Mouse (Mus musculus): ENCODE data around the gene Cpt1b. TPM values are rescaled to one million over a fixed set of nuclear protein-coding genes. Genes with fewer than 3 reads are reported as not detected.
A peak's percentile ranks its signal among the peaks of the same experiment; 100 is the strongest.

The Cpt1b gene
- polyA plus RNA-seq, 1 experiment: 414 TPM

DNA sequence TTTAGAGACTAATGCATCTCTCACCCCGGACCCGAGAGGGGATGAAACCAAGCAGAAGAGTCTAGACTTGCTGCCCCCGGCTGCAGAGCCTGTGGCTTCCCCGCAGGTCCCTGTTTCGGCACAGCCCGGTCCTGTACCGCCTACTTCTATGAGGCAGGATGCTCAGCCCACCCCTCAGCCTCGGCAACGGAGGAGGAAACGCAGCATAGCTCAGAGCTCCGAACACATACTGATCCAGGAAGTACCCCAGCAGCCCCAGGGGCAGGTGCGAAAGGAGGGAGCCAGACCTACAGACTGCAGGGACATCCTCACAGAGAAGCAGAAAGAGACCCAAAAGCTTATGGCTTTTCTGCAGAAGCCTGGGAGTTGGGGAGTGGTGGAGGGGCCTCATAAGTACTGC lies 38.5 kb downstream of the Cpt1b start:
- TF ChIP-seq CTCF (IDR thresholded peaks at IDR 0.05; ENCODE audit: control insufficient read depth, insufficient read depth, insufficient replicate concordance, low read depth, low read length): no peak
- no peak for TF ChIP-seq POLR2A (IDR thresholded peaks at IDR 0.05; ENCODE audit: control insufficient read depth, low read depth, low read length)
- Histone ChIP-seq H3K4me1 (ENCODE audit: control insufficient read depth, insufficient read depth, low read length) (peaks cover 6% of the 10 kb centered on the region), H3K36me3 (ENCODE audit: control insufficient read depth, insufficient read depth, low read length) (no peaks in the 10 kb centered on the region), H3K27ac (ENCODE audit: control insufficient read depth, insufficient read depth, low read depth, low read length) (no peak overlapping the region), H3K27me3 (ENCODE audit: control insufficient read depth, insufficient read depth, low read length) (no peaks in the 10 kb centered on the region), H3K4me3 (ENCODE audit: control insufficient read depth, low read depth, low read length) (no peak overlapping the region)

DNA sequence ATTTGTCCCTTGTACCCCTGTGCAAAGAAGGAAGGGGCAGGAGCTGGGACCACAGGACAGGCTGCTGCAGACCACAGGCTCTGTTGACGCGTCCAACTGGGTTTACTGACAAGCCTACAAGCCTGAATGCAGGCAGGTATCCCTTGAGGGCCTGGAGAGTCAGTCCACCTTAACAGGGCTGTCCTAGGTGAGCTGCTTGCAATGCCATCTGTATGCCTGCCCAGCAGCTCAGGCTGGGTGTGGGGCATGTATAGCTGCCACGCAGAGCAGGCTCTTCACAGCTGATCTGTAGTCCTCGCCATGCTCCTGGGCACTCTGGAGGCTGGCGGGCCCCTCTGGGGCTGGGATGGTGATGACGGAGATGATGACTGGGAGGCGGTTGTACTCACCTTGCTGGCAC lies 41.0 kb downstream of the Cpt1b start, which contains the start of gene Klhdc7b:
TSS of gene Klhdc7b (plus strand) at position 301 of the 400 bp plus-strand sequence.
- no peaks in the 10 kb centered on the region for H3K36me3 ChIP-seq (ENCODE audit: control insufficient read depth, insufficient read depth, low read length)
- peaks cover 7% of the 10 kb centered on the region for H3K4me1 ChIP-seq (ENCODE audit: control insufficient read depth, insufficient read depth, low read length)
- no peaks in the 10 kb centered on the region for H3K27me3 ChIP-seq (ENCODE audit: control insufficient read depth, insufficient read depth, low read length)
- H3K4me3 ChIP-seq (ENCODE audit: control insufficient read depth, low read depth, low read length): no peak within 1 kb of the TSS
- H3K27ac ChIP-seq (ENCODE audit: control insufficient read depth, insufficient read depth, low read depth, low read length): no peak within 1 kb of the TSS
- TF ChIP-seq CTCF (IDR thresholded peaks at IDR 0.05; ENCODE audit: control insufficient read depth, insufficient read depth, insufficient replicate concordance, low read depth, low read length): no peak
- no peak for TF ChIP-seq POLR2A (IDR thresholded peaks at IDR 0.05; ENCODE audit: control insufficient read depth, low read depth, low read length)

DNA sequence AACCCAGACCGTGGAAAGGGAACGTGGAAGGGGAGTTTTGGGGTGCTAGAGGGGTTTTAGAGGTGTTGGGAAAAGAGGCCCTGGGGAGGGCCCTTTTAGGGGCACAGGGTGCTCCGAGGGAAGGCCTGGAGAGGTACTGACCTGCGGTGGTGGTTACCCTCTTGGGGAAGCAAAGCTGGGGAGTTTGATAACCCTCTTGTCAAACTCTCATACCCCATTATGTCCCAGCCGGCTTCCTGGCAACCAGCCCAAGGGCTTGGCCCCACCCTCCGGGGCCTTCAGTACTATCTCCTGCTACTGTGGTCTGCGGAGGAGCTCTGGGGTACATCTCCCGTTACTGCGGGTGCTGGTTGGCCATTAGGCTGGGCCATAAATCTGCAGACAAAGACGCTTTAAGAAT lies 46.2 kb downstream of the Cpt1b start:
- H3K4me3 ChIP-seq (ENCODE audit: control insufficient read depth, low read depth, low read length): peak overlapping the region; percentile 77
- H3K4me1 ChIP-seq (ENCODE audit: control insufficient read depth, insufficient read depth, low read length): peaks cover 30% of the 10 kb centered on the region
- peaks cover 2% of the 10 kb centered on the region; the same call in 1 of the 2 replicates for H3K27me3 ChIP-seq (ENCODE audit: control insufficient read depth, insufficient read depth, low read length)
- no peaks in the 10 kb centered on the region for H3K36me3 ChIP-seq (ENCODE audit: control insufficient read depth, insufficient read depth, low read length)
- no peak for TF ChIP-seq CTCF (IDR thresholded peaks at IDR 0.05; ENCODE audit: control insufficient read depth, insufficient read depth, insufficient replicate concordance, low read depth, low read length)
- TF ChIP-seq POLR2A (IDR thresholded peaks at IDR 0.05; ENCODE audit: control insufficient read depth, low read depth, low read length): no peak
- peak overlapping the region; percentile 59 for H3K27ac ChIP-seq (ENCODE audit: control insufficient read depth, insufficient read depth, low read depth, low read length)

DNA sequence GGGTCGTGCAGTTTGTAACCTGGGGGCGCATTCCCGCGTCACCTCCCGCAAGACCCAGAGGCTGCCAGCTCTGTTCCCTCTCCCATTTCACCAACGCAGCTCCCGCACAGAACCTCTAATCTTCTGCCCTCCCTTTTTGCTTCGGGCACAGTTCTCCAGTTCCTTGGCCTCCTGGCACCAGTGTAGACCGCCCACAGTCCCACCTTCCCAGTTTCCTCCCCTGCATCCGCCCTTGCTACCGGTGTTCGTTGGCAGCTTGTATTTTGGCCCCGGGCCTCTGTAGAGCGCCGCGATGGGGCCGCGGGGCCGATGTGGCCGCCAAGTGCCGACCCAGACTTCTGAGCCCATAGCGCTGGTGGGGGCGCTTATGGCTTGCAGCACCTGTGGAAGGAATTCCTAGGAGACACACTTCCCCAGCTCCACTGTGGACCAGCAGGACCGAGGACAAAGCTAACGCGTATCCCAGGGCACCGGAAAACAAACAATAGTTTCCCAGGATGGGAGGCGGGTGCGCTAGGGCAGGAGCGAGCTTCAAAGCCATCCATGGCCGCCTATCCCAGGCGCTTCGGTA lies 46.7 kb downstream of the Cpt1b start, which contains the start of gene Odf3b:
TSS of gene Odf3b (minus strand) at position 452 of the 571 bp plus-strand sequence.
- Histone ChIP-seq H3K4me1 (ENCODE audit: control insufficient read depth, insufficient read depth, low read length) (peaks cover 33% of the 10 kb centered on the region), H3K36me3 (ENCODE audit: control insufficient read depth, insufficient read depth, low read length) (no peaks in the 10 kb centered on the region), H3K27me3 (ENCODE audit: control insufficient read depth, insufficient read depth, low read length) (peaks cover 2% of the 10 kb centered on the region; the same call in 1 of the 2 replicates), H3K27ac (ENCODE audit: control insufficient read depth, insufficient read depth, low read depth, low read length) (peak within 1 kb of the TSS; percentile 59), H3K4me3 (ENCODE audit: control insufficient read depth, low read depth, low read length) (peak within 1 kb of the TSS; percentile 77)
- TF ChIP-seq POLR2A (IDR thresholded peaks at IDR 0.05; ENCODE audit: control insufficient read depth, low read depth, low read length): peak; percentile 18; the same call in 1 of the 2 replicates
- no peak for TF ChIP-seq CTCF (IDR thresholded peaks at IDR 0.05; ENCODE audit: control insufficient read depth, insufficient read depth, insufficient replicate concordance, low read depth, low read length)

DNA sequence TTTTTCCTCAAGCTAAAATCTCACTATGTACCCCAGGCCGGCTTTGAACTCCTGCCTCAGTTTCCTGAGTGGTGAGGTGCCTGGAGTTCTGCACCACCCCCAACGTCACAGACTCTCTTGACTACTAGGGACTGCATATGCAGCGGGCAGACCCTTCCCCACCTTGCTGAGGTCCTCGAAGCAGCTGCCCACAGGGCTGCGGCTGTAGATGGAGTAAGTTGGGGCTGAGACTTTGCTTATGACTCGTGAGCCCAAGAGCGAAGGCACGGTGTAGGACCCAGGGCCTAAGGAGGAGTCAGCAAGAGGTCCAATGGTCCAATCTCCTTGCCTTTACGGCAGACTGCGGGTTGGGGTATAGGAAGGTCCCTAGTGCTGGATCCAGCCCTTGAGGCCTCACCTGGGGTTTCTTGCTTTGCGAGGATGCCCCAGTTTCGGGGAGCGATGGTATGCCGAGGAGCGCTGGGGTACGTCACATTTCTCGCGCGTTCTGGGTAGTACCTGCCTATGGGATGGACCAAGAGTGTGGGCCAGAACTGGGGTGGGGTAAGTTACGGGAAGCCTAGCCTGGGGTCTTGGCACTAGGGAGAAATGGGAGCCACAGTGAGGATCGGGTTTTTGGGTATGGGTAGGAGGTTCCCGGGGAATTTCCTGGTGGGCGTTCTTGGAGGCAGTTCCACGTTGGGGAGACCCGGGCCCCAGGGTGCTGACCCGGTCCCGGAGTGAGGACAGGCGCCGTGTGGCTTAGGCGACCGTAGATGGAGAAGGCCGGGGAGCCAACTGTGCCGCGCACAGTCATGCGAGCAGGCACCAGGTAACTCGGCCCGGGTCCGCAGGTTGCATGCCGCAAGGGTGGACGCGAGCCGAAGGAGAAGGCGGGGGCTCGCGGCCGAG lies 47.5 kb downstream of the Cpt1b start:
- Histone ChIP-seq H3K4me3 (ENCODE audit: control insufficient read depth, low read depth, low read length) (peak overlapping the region; percentile 77), H3K27ac (ENCODE audit: control insufficient read depth, insufficient read depth, low read depth, low read length) (no peak overlapping the region; the same call in 1 of the 2 replicates), H3K4me1 (ENCODE audit: control insufficient read depth, insufficient read depth, low read length) (peaks cover 34% of the 10 kb centered on the region), H3K36me3 (ENCODE audit: control insufficient read depth, insufficient read depth, low read length) (no peaks in the 10 kb centered on the region), H3K27me3 (ENCODE audit: control insufficient read depth, insufficient read depth, low read length) (peaks cover 2% of the 10 kb centered on the region; the same call in 1 of the 2 replicates)
- TF ChIP-seq POLR2A (IDR thresholded peaks at IDR 0.05; ENCODE audit: control insufficient read depth, low read depth, low read length) (peak; percentile 37; the same call in 1 of the 2 replicates), CTCF (IDR thresholded peaks at IDR 0.05; ENCODE audit: control insufficient read depth, insufficient read depth, insufficient replicate concordance, low read depth, low read length) (no peak)

DNA sequence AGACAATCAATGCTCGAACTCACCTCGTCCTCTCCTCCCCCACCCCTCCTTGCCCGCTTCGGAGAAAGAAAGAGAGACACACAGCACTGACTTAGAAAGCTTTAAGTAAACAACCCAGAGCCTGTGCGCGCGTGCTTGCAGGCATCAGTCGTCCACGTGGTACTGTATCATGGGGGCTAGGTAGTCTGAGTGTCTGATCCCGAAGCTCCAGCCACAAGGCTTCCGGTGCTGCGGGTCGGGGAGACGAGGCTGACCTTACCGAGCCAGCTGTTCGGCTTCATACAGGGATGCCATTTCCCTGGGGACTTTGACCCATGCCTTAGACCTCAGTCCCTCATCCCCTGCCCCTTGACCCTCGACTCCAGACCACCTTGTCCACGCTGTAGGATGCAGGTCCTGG lies 48.3 kb downstream of the Cpt1b start:
- H3K36me3 ChIP-seq (ENCODE audit: control insufficient read depth, insufficient read depth, low read length): no peaks in the 10 kb centered on the region
- TF ChIP-seq CTCF (IDR thresholded peaks at IDR 0.05; ENCODE audit: control insufficient read depth, insufficient read depth, insufficient replicate concordance, low read depth, low read length) (no peak; the same call in 1 of the 2 replicates), POLR2A (IDR thresholded peaks at IDR 0.05; ENCODE audit: control insufficient read depth, low read depth, low read length) (0 out of 2 replicates have a peak, but pooled peaks have one; percentile 16)
- H3K4me1 ChIP-seq (ENCODE audit: control insufficient read depth, insufficient read depth, low read length): peaks cover 37% of the 10 kb centered on the region
- peaks cover 2% of the 10 kb centered on the region; the same call in 1 of the 2 replicates for H3K27me3 ChIP-seq (ENCODE audit: control insufficient read depth, insufficient read depth, low read length)
- no peak overlapping the region for H3K27ac ChIP-seq (ENCODE audit: control insufficient read depth, insufficient read depth, low read depth, low read length)
- peak overlapping the region; percentile 32 for H3K4me3 ChIP-seq (ENCODE audit: control insufficient read depth, low read depth, low read length)

DNA sequence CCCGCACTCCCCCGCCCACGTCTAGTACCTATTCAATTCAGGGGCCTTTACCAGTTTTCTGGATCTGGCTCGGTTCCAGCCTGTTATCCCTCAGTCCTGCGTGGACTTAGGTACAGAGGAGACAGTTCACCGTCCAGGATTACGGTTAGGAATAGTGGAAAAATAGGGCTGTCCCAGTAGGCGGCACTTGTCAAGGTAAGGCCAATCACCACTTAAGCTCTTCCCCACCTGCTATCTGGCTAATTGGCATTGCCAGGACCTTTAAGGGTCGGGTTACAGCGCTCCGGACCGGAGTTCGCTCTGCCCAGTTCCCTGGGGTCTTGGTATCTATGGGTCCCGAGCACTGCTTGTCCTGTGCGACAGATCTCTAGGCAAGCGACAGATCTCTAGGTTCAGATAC lies 48.7 kb downstream of the Cpt1b start, which contains the start of gene Tymp:
TSS of gene Tymp (minus strand) at position 83 of the 400 bp plus-strand sequence.
- Histone ChIP-seq H3K4me3 (ENCODE audit: control insufficient read depth, low read depth, low read length) (peak within 1 kb of the TSS; percentile 77), H3K4me1 (ENCODE audit: control insufficient read depth, insufficient read depth, low read length) (peaks cover 37% of the 10 kb centered on the region), H3K27me3 (ENCODE audit: control insufficient read depth, insufficient read depth, low read length) (peaks cover 2% of the 10 kb centered on the region; the same call in 1 of the 2 replicates)

More for the DNA sequence above, 48.7 kb downstream of the Cpt1b start, which contains the start of gene Tymp:
- TF ChIP-seq POLR2A (IDR thresholded peaks at IDR 0.05; ENCODE audit: control insufficient read depth, low read depth, low read length) (no peak), CTCF (IDR thresholded peaks at IDR 0.05; ENCODE audit: control insufficient read depth, insufficient read depth, insufficient replicate concordance, low read depth, low read length) (no peak)
- Histone ChIP-seq H3K36me3 (ENCODE audit: control insufficient read depth, insufficient read depth, low read length) (no peaks in the 10 kb centered on the region), H3K27ac (ENCODE audit: control insufficient read depth, insufficient read depth, low read depth, low read length) (no peak within 1 kb of the TSS; the same call in 1 of the 2 replicates)

All from testis, adult 2 months (tissue).